Mouse (Mus musculus): ENCODE data around the gene Mpp1. TPM values are rescaled to one million over a fixed set of nuclear protein-coding genes. Genes with fewer than 3 reads are reported as not detected.

Gene Mpp1
- polyA plus RNA-seq, 1 experiment from 2014 or later, result 17.6 TPM

DNA sequence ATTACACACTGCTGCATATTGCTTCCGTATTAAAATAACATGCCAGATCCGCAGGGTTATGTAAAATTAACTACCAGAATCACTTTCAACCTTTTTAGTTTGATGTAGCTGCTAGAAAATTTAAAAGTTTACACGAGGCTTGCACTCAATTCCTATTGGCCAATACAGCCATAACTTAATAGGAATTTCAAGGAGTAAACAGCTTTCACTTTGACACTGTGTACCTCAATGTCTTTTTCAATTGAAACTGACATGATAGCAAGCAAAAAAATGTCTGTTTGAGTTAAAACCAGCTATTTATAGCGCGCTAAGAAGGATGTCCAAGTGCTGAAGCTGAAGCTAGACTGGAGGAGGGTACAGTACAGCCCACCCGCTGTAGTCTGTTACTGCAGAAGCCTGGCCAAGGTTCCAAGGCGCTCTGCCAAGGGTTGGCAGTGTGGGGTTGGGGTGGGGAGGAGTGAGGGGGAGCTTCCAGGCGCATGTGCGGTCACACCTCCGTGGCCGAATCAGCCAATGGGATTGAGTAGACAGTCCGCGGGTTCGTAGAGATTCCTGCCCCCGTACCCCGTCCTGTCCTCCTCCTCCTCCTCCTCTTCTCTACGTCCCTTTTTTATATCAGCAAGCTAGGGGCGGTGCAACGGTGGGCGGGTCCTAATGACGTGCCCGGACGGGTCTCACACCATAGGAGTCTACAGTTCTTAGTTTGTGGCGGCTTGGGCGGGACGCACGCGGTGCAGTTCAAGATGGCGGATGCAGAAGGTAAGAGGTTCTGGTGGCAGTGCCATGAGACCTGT lies 35.2 kb downstream of the Mpp1 start, which contains the start of gene Dkc1:
Gene Dkc1, plus strand, starts transcription at position 486 of the 794 bp plus-strand sequence.
- no peaks in the 10 kb centered on the region for H3K4me1 ChIP-seq (ENCODE audit: control insufficient read depth, insufficient read depth, low read length)
- WGBS, result 33% methylated on average over 29 of the region's 29 CpGs
- no peaks in the 10 kb centered on the region for H3K27me3 ChIP-seq (replicated peaks; ENCODE audit: control insufficient read depth, insufficient read depth, low read length)
- peak within 1 kb of the TSS; percentile 63 for H3K9ac ChIP-seq (ENCODE audit: low read length)
- ATAC-seq (peak; percentile 99), DNase-seq (ENCODE audit: low spot score) (peak; percentile 96)
- H3K9me3 ChIP-seq (replicated peaks; ENCODE audit: control insufficient read depth, low read length), result no peaks in the 10 kb centered on the region
- H3K36me3 ChIP-seq (ENCODE audit: control insufficient read depth, insufficient read depth, low read length), result peaks cover 10% of the 10 kb centered on the region; the same call in 1 of the 2 replicates
- H3K4me2 ChIP-seq (ENCODE audit: low read length), result peak within 1 kb of the TSS; percentile 60
- H3K4me3 ChIP-seq (ENCODE audit: low read depth, low read length), result peak within 1 kb of the TSS; percentile 56
- peak within 1 kb of the TSS; percentile 70 for H3K27ac ChIP-seq (ENCODE audit: low read depth, low read length)

DNA sequence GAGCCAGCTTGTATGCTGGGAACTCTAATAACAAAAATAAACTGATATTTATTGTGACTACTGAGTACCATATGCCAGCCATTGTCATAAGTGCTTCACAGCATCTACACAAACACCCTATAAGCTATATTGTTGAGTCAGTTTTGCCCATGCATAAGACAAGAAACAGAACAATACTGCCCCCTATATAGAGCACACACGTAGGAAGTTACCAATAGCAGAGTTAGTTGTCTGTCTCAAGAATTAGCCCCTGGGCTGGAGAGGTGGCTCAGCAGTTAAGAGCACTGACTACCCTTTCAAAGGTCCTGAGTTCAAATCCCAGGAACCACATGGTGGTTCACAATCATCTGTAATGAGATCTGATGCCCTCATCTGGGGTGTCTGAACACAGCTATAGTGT lies 45.2 kb downstream of the Mpp1 start:
- Histone ChIP-seq H3K4me3 (ENCODE audit: low read depth, low read length) (no peak overlapping the region), H3K9ac (ENCODE audit: low read length) (no peak overlapping the region), H3K9me3 (replicated peaks; ENCODE audit: control insufficient read depth, low read length) (no peaks in the 10 kb centered on the region), H3K4me2 (ENCODE audit: low read length) (no peak overlapping the region), H3K4me1 (ENCODE audit: control insufficient read depth, insufficient read depth, low read length) (no peaks in the 10 kb centered on the region), H3K27ac (ENCODE audit: low read depth, low read length) (no peak overlapping the region), H3K27me3 (replicated peaks; ENCODE audit: control insufficient read depth, insufficient read depth, low read length) (no peaks in the 10 kb centered on the region), H3K36me3 (ENCODE audit: control insufficient read depth, insufficient read depth, low read length) (no peaks in the 10 kb centered on the region)
- DNase-seq (ENCODE audit: low spot score), result peak; percentile 12
- no peak for ATAC-seq
- 27% methylated on average over 1 of the region's 1 CpGs for WGBS

DNA sequence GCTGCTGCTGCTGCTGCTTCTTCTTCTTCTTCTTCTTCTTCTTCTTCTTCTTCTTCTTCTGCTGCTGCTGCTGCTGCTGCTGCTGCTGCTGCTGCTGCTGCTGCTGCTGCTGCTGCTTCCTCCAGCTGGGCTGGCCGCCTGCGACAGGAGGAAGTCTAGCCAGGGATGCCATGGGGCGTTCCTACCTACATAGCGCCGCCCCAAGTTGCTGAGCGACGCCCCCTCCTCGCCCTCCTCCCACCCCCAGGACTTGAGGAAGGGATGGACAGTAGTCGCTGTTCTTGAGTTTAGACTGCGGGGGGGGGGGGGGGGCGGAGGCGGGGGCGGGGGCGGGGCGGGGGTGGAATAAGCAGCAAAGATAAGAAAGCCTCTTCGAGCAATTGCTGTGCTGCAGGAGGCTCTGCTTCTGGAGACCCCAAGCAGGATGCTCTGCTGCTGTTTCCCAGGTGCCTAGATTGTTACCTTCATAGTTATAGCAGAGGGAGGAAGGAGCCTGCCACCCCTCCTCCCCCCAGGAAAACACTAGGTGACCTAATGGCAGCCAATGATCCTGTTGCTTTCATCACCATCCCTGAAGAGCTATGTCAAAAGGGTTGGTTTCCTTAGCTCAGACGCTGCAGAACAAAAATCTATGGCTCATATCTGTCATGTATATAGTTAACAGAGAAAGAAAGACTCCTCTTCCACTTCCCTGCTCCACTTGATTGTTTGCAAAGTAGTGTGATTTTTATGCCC lies 45.9 kb downstream of the Mpp1 start, which contains the start of gene Gab3:
Gene Gab3, minus strand, starts transcription at position 685 of the 735 bp plus-strand sequence.
- Histone ChIP-seq H3K4me3 (ENCODE audit: low read depth, low read length) (peak within 1 kb of the TSS; percentile 40), H3K4me1 (ENCODE audit: control insufficient read depth, insufficient read depth, low read length) (no peaks in the 10 kb centered on the region), H3K36me3 (ENCODE audit: control insufficient read depth, insufficient read depth, low read length) (no peaks in the 10 kb centered on the region), H3K27me3 (replicated peaks; ENCODE audit: control insufficient read depth, insufficient read depth, low read length) (no peaks in the 10 kb centered on the region), H3K9me3 (replicated peaks; ENCODE audit: control insufficient read depth, low read length) (no peaks in the 10 kb centered on the region), H3K4me2 (ENCODE audit: low read length) (peak within 1 kb of the TSS; percentile 51), H3K9ac (ENCODE audit: low read length) (peak within 1 kb of the TSS; percentile 46), H3K27ac (ENCODE audit: low read depth, low read length) (no peak within 1 kb of the TSS)
- ATAC-seq (peak; percentile 93), DNase-seq (ENCODE audit: low spot score) (peak; percentile 53)
- WGBS, result 21% methylated on average over 13 of the region's 17 CpGs

DNA sequence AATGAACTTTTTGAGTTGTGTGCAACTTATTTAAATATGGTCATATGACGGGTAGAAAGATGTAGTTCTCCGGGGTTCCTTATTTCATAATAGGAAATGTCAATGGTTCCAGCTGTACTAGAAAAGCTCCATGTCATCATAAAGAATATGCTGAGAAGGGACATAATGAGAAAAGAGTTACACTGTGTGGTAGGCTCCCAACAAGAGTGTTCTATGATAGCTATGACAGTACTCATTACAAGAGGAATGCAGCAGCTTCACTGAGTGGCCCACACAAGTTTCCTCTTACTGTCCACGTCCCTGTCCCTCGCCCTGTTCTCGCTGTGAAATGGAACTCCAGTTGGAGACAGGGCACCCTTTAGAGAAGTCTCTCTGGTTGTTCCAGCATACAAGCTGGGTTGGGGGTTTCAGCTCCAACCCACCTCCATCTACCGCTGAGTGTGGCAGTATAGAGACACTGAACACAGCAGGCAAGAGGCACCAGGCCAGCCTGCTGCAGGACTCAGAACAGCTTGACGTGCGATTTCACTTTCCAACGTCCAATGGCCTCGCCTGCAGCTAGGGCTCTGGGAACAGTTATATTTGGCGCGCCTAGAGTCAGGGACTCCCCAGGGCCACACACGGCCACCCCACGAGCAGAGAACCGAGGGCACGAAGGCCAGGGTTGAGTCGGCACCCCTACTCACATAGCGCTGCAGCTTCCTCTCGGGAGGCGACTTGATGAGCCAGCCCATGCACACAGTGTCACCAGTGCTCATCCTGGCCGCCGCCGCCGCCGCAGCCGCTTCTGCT lies 46.6 kb downstream of the Mpp1 start:
- no peak overlapping the region for H3K27ac ChIP-seq (ENCODE audit: low read depth, low read length)
- no peaks in the 10 kb centered on the region for H3K4me1 ChIP-seq (ENCODE audit: control insufficient read depth, insufficient read depth, low read length)
- H3K4me3 ChIP-seq (ENCODE audit: low read depth, low read length), result peak overlapping the region; percentile 40
- DNase-seq (ENCODE audit: low spot score), result peak; percentile 17
- peak; percentile 84 for ATAC-seq
- peak overlapping the region; percentile 46 for H3K9ac ChIP-seq (ENCODE audit: low read length)
- H3K36me3 ChIP-seq (ENCODE audit: control insufficient read depth, insufficient read depth, low read length), result no peaks in the 10 kb centered on the region
- no peaks in the 10 kb centered on the region for H3K9me3 ChIP-seq (replicated peaks; ENCODE audit: control insufficient read depth, low read length)
- WGBS, result 32% methylated on average over 26 of the region's 26 CpGs
- peak overlapping the region; percentile 51 for H3K4me2 ChIP-seq (ENCODE audit: low read length)
- H3K27me3 ChIP-seq (replicated peaks; ENCODE audit: control insufficient read depth, insufficient read depth, low read length), result no peaks in the 10 kb centered on the region

DNA sequence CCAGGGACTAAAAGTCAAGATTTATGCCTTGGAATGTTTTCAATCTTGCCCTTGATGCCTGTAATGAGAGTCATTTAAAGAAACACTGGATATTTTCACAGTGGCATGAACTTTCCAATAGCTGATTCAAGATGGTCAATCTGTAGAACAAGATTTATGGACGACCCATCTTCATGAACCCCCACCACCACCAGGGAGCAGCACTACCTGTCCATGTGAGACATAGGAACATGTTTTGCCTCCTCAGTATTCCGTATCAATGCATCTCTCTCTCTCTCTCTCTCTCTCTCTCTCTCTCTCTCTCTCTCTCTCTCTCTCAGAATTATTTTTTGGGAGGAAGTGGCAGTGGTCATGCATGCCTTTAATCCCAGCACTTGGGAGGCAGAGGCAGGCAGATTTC lies 48.5 kb downstream of the Mpp1 start:
- H3K27me3 ChIP-seq (replicated peaks; ENCODE audit: control insufficient read depth, insufficient read depth, low read length), result no peaks in the 10 kb centered on the region
- DNase-seq (ENCODE audit: low spot score) (no peak), ATAC-seq (no peak)
- no peaks in the 10 kb centered on the region for H3K9me3 ChIP-seq (replicated peaks; ENCODE audit: control insufficient read depth, low read length)
- no peak overlapping the region for H3K9ac ChIP-seq (ENCODE audit: low read length)
- H3K27ac ChIP-seq (ENCODE audit: low read depth, low read length), result no peak overlapping the region
- H3K4me3 ChIP-seq (ENCODE audit: low read depth, low read length), result no peak overlapping the region
- no peaks in the 10 kb centered on the region for H3K4me1 ChIP-seq (ENCODE audit: control insufficient read depth, insufficient read depth, low read length)
- no peak overlapping the region for H3K4me2 ChIP-seq (ENCODE audit: low read length)
- 71% methylated on average over 2 of the region's 2 CpGs for WGBS
- H3K36me3 ChIP-seq (ENCODE audit: control insufficient read depth, insufficient read depth, low read length), result no peaks in the 10 kb centered on the region

Other genes starting within 250 kb of the Mpp1 start
- 0.84 and 1.0 TPM in 2 replicates for gene Gab3, start 45.6 kb downstream of the Mpp1 start, polyA plus RNA-seq (2014; fragmentation: Nextera tagmentation; extraction: Ambion mirVana)
- 62.7 and 68.4 TPM in 2 replicates for gene Dkc1, start 35.2 kb downstream of the Mpp1 start, polyA plus RNA-seq (2014; fragmentation: Nextera tagmentation; extraction: Ambion mirVana)
- not detected in 2 replicates for gene Smim9, start 32.8 kb upstream of the Mpp1 start, polyA plus RNA-seq (2014; fragmentation: Nextera tagmentation; extraction: Ambion mirVana)